Mouse (Mus musculus): Measurements from ENCODE around the gene Fitm1. TPM values are rescaled to one million over a fixed set of nuclear protein-coding genes. Genes with fewer than 3 reads are reported as not detected.

The Fitm1 gene
- total RNA-seq, 2 experiments from 2014 or later = 0.63 to 1.5 TPM

DNA sequence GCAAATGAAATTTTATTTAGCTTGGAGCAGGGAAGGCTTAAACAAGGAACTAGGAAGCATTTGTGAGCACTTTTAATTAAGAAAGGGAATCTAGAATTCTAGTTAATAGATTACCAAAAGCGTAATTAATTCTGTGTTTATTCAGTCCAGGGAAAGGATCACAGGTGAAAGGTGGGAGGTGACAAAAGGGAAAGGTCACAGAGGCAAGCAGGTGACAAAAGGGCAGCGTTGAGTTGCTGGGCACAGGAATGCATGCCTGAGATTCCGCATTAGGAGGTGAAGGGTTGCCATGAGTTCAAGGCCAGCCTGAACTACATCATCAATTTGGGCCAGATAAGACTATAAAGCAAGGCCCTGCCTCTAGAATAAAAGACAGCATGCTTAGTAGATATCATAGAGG lies 7.9 kb upstream of the Fitm1 start:
- DNase-seq = no peak

DNA sequence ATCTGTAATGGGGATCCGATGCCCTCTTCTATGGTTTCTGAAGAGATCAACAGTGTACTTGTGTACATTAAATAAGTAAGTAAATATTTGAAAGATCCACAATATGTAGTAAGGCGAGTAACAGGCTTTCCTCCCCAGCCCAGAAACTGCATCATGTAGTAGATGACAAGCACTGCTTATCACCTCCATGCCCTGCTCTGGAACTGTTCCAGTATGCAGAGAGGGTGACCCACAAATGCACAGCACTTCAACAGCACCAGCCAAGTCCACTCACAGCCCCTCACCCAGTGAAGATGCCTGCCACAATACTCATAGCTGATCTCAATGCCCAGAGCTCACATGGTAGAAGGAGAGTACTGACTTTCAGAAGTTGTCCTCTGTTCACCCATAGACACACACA lies 4.8 kb upstream of the Fitm1 start:
- DNase-seq = no peak

DNA sequence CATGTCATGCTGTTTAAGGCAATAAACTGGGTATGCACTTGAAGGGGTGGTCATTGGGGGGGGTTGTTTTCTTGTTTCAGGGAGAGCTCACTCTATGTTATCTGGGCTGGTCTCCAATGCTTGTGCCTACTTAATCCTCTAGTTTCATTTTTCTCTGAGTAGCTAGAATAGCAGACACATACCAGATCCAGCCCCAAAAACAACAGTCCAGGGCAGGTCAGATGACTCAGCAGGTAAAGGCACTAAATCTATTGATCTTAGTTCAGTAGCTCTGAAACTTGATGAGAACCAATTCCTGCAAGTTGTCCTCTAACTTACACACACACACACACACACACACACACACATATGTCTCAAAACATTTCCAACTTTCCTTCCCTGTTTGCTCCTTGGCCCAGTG lies 3.7 kb upstream of the Fitm1 start:
- no peak for DNase-seq

DNA sequence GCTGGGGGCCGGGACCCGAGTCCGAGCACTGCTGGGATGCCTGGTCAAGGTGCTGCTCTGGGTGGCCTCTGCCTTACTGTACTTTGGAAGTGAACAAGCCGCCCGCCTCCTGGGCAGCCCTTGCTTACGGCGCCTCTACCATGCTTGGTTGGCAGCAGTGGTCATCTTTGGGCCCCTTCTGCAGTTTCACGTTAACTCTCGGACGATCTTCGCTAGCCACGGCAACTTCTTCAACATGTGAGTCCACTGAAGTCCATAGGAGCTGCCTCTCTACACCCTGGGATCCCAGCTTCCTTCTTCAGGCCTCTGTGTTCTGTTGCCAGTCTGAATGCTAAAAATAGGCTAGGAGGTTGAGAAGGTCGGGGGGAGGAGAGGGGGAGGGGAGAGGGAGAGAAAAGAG lies 294 bp downstream of the Fitm1 start:
- no peak for DNase-seq

DNA sequence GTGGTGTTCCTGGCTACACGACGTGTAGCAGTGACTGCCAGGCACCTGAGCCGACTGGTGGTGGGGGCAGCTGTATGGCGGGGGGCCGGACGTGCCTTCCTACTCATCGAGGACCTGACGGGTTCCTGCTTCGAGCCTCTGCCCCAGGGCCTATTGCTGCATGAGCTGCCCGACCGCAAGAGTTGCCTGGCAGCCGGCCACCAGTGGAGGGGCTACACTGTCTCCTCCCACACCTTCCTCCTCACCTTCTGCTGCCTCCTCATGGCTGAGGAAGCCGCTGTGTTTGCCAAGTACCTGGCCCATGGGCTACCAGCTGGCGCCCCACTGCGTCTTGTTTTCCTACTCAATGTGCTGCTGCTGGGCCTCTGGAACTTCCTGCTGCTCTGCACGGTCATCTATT lies 959 bp downstream of the Fitm1 start:
- peak in 1 of 2 experiments; percentile 30 for DNase-seq

DNA sequence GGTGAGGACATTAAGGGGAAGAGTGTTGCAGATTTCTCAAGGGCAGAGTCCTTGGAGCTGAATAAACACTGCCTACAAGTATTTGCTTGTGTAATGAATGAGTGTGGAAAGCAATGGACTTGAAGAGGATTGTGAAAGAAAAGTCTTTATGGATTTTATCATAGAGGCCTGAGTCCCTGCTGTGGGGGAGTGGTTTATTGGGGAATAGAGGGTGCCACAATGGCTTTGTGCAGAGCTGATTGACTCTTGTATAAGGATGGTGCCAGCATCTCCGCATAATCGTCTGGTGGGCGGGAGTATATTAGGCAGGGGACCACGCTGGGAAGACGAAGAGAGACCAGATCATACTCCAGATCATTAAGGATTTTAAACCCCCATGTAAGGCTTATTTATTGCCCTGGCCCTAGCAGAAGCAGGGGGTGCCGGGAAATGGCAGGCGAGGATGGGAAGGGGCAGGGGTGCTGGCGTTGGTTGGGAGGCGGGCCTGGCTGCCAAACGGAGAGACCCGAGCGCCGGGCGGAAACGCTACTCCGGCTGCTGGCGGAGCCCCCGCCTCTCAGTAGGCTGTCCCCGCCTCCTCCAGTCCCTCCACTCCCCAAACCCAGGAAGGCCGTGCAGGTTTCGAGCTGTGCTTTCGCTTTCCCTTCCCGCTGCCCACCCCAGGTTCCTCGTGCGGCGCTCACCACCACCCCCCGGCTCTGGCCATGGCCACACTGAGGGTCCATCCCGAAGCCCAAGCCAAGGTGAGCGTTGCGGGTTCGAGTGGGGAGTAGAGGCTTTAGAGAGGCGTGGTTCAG lies 2.7 kb downstream of the Fitm1 start, which contains the start of gene Psme1:
Psme1 (plus strand) TSS at position 253 of the 797 bp plus-strand sequence.
- peak; percentile 88 to 92 for DNase-seq

DNA sequence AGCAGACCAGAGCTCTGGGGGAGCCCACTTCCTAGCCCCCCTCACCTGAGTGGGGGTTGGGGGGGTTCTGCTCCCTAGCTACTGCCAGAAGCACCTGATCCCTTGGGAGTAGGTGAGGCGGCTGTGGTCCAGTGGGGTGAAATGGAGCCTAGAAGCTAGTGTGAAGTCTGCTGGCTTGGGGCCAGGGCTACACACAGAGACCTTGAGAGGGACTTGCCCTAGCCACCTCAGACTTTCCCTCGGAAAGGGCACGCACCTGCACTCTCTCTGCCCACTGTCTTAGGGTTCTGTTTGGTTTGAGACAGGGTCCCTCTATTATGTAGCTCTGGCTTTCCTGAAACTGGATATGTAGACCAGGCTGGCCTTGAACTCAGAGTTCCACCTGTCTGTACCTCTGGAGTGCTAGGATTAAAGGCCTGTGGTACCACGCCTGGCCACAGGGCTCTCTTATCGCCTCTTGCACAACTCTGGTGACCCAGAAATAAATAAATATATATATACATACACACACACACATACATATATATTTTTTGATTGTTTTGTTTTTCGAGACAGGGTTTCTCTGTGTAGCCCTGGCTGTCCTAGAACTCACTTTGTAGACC lies 3.4 kb downstream of the Fitm1 start:
- peak; percentile 85 for DNase-seq

DNA sequence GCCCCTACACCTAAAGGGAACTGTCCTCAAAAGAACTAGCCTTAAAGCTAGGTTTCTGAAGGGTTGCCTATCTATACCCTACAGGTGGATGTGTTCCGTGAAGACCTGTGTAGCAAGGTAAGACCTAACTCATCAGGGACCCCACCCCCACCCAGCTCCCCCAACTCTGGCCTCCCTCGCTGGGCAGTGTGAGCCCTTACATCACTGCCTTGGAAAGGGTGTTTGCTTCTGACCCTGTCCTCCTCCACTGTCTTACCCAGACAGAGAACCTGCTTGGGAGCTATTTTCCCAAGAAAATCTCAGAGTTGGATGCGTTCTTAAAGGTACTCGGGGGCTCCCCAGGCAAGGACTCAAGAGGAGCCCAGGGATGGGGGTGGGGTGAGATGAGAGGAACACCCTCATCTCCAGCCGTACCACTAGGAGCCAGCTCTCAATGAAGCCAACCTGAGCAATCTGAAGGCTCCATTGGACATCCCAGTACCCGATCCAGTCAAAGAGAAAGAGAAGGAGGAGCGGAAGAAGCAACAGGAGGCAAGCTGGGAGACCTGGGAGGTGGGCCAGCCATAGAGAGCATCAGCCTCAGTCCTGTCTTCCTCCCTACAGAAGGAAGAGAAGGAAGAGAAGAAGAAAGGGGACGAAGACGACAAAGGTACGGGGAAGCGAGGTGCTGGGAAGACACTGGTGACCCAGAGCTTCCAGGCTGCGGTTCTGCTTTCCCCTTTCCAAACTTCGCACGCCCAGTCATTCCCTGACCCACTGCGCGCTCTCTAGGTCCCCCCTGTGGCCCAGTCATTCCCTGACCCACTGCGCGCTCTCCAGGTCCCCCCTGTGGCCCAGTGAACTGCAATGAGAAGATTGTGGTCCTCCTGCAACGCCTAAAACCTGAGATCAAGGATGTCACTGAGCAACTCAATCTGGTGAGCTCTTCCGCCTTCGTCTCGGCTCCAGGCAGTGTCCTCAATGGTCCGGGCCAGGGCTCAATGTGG lies 4.4 kb downstream of the Fitm1 start:
- DNase-seq = no peak

DNA sequence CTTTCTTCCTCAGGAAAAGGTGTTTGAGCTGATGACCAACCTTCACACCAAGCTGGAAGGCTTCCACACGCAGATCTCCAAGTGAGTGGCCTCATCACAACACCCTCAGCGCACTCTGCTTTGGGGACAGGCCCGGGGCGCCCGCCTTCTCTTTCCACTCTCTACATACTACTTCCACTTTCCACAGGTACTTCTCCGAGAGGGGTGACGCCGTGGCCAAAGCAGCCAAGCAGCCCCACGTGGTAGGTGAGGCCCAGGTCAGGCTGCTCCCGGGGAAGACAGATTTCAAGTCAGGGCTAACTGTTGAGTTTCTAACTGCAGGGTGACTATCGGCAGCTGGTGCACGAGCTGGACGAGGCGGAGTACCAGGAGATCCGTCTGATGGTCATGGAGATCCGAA lies 5.3 kb downstream of the Fitm1 start:
- DNase-seq = no peak

DNA sequence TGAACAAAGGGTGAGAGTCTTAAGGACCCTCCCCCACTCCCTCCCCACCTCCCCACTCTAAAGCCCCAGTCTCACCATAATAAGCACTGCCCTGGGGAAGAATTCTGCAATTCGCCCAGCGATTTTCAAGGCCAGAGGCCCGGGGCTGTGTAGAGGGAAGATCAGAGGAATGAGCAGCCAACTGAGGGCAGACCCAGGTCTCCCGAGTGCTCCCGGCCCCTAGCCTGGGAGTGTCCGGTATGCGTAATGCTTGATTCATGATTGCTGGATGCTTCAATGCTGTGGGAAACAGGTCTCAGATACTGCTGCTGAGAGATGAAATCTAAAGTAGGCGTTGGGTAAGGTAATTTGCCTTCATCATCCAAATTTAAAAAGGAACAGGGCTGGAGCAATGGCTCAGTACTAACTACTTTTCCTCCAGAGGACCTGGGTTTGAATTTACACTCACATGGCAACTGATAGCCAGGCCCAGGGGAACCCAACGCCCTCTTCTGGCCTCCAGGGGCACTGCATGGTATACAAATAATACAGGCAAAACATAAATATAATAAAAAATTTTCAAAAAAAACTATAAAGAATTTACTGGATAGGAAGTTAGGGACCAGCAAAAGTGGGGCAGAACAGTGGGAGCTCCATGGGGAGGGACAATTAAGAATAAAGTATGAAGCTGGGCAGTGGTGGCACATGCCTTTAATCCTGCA lies 6.7 kb downstream of the Fitm1 start:
- peak; percentile 31 to 47 for DNase-seq

DNA sequence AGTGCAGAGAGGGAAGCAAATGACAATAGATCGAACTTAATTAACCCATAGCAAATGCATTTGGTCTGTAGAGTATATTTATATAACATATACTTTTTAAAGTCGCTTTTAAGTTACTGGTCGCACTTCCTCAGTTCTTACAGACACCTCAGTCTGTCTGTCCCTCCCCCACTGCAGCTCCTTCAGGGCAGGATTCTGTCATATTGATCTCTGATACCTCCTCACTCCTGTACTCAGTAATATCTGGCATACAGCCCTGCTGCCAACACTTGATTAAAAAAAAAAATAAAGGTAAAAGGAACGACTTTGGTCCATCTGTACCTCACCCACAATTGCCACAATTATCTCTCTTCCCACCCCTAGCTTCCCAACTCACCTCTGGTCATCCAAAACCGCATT lies 8.9 kb downstream of the Fitm1 start:
- no peak for DNase-seq

DNA sequence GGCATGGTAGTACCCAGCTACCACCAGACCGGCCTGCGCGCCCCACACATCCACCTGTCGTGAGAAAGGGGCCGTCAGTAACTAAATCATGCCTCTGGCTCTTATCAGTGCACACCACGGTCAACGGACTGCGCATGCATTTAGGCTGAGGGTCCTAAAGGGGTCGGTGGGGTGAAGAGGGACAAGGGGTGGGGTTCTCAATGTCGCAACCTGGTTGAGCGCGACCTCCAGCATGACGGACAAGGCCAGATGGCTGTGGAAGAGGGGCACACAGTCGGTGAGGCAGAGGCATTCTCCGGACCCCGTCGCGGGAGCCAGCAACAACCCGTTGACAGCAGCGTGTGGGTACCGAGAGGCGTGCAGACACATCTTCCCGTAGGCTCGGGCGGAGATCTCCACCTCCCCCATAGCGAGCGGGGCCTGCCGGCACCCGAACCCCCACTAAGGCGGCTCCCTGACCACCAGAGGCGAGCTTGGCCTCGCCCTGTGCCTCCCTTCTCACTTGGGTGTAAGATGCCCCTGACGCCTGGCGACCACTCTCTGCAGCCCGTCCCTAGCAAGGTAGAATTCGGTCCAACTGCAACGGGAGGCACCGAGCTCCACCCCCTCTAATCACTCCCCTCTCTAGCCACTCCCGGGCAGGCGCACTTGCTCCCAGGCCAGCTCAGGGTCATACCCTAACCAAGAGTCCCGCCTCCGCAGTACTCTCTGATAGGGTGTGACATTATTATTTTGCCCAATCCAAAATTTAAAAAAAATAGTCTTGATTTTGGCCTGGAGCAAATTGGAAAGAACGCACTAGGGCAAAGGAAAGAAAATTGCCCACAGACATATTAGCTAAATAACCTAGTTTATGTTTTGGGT lies 9.5 kb downstream of the Fitm1 start, which contains the start of gene Emc9:
Emc9 (minus strand) TSS at position 601 of the 864 bp plus-strand sequence.
- DNase-seq = peak; percentile 93 to 94

DNA sequence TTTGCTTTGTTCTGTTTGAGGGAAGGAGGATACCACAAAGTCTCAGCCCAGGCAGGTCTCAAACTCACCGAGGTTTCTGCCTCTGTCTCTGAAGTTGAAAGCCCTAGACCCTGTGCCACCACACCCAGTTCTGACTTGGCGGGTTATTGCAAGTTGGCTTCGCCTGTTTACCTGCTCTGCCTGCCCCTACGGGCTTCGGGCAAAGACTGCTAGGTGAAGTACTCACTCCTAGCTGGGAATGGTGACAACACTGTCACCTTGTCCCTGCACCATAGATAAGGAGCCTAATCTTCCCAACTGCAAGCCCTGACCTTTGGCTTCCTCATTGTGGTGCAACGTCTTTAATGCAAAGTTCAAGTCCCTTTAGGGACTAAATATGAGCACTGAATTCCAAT lies 10.1 kb downstream of the Fitm1 start:
- no peak for DNase-seq

DNA sequence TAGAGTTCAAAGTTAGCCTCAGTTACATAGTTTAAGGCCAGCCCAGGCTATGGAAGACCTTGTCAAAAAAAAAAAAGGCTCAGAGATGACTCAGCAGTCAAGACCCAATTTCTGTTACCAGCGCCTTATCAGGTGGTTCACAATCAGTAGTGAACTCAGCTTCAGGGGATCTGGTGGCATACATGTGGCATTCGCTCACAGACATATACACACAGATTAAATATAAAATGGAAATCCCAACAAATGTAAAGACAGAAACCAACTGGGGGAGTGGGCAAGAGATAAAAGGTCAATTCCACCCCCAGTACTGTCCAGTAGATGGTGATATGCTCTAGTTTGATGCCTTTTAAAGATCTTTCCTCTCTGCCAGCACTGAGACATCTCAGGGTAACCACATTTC lies 10.7 kb downstream of the Fitm1 start:
- DNase-seq = no peak

DNA sequence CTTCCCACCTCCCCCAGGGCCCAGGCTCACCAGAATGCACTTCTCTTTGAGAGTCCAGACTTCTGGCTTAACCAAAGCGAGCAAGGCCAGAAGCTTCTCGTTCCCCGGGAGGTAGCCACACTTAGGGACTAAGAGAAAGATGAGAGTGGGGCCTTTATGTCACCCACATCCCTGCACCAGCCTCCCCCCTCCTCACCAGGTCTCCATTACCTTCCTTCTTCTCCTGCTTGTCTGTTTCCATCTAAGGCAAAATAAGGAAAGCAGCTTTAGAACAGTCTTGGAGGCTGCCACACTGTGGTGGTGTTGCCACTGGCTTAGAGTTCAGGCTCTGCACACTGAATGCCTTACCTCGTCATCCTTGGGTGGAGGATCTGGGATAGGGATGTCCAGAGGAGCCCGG lies 13.9 kb downstream of the Fitm1 start:
- DNase-seq = no peak

DNA sequence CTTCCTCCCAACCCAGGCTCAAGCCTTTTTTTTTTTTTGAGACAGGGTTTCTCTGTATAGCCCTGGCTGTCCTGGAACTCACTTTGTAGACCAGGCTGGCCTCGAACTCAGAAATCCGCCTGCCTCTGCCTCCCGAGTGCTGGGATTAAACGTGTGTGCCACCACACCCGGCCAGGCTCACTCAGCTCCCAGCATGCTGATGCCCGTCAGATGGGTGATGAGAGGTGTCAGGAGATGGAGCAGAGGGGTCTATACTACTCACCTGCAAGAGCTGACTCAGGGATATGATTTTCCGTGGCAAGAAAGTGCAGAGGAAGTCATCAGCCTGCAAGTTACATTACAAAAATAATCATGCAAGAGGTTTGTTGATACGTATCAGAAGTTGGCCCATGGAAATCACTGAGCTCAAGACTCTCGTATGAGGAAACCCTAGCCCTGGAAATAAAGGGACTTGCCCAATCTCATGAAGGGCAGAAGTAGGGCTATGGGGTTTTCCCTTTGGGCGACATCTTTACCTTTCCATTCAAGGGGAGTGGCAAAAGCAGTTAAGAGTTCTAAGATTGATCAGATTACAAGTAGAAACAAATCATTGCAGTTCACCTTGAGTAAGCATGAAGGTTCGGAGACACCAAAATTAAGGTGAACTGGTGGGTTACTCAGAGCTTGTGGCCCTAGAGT lies 14.5 kb downstream of the Fitm1 start:
- DNase-seq = no peak

DNA sequence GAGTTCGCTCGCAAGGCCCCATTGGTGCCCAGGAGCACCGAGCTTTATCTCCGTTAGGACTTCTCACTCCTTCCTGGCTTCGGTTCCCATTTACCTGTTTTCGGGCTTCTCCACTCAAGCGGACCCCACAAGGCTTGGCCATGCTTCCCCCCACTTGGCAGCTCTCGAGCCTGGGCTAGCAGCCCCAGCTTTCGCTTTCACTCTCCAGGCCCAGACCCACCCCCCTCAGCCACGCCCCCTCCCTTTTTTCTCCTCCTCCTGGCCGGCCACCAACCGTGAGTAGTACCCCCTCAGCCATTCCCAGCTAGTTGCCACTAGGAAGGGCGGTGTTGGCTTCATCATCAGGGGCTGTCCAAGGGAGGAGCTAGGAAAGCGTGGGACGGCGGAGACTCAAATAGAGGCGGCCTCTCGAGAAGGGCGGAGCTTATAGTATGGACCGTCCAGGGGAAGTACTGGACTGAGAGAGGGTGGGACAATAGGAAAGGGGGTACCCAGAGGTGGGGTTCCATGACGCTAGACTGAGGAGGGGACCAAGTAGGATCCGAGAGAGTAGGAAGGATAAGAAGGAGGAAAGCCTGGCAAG lies 15.4 kb downstream of the Fitm1 start, which contains the start of gene Psme2:
Psme2 (minus strand) TSS at position 366 of the 583 bp plus-strand sequence.
- DNase-seq = peak; percentile 94 to 95

DNA sequence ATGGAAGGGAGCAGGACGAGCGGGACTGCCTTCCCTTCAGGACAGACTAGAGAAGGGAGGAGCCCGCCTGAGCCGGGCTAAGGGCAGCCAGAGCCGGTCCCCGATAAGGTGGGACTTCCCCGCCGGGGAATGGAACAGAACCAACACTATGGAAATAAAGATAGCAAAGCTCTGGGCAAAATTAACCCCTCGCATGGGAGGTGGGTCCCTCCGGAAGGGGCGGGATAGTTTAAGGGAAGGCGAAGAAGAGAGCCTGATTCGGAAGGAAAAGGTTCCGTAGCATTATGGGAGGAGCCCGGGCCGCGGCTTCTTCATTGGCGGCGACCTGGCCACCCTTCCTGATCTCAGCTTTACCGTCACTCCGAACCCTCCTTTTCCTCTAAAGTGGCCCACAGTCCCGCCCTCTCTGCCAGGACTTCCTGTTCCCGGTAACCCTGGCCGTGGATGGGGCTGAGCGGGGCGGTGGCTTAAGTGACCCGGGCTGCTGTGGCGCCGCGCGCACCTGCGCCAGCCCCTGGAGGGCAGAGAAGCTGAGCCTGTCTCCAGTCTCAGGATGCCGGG lies 16.0 kb downstream of the Fitm1 start, which contains the start of gene Rnf31:
Rnf31 (plus strand) TSS at position 378 of the 561 bp plus-strand sequence.
- DNase-seq = peak; percentile 96 to 97

DNA sequence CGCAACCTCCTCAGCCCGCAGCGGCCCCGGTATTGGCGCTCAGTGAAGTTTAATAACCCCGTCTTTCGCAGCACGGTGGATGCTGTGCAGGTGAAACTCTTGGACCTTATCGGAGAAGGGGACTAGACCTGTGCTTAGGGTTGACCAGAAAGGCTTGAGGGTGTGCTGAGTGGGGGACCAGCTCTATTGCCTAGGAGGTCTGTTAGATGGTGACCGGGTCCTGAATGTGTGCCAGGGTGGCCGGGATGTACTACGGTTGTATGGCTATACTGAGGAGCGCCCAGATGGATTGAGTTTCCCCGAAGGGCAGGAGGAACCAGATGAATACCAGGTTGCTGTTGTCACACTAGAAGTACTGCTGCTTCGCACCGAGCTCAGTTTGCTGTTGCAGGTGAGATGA lies 16.8 kb downstream of the Fitm1 start:
- no peak for DNase-seq
